Mouse (Mus musculus) forebrain, embryonic 16.5 days (tissue): ENCODE results near the gene Gm6882. TPM values are rescaled to one million over a fixed set of nuclear protein-coding genes. Genes with fewer than 3 reads are reported as not detected.
"Not testable (repeated sequence)": the region's sequence is repeated elsewhere in the genome, so short reads cannot be mapped to it uniquely, and the experiment has no call there.

Source experiments
- ATAC-seq: fragments of 200-750 bp; cut with Nextera tagmentation; 2 replicates; pipeline ENCODE4 v1.8.0; 2017; ENCODE audit warnings: mild to moderate bottlenecking, moderate library complexity
- H3K27ac ChIP-seq: fragments of 300-500 bp; sonication (generic); 2 replicates; pipeline ENCODE4 v1.5.1; 2014; ENCODE audit warnings: low read length, control low read depth
- H3K27me3 ChIP-seq: fragments of 300-500 bp; sonication (generic); replicated peaks from 2 replicates; pipeline ENCODE4 v1.6.1; 2014; ENCODE audit warnings: low read length; ENCODE audit not compliant: control insufficient read depth, insufficient read depth
- H3K36me3 ChIP-seq: fragments of 300-500 bp; sonication (generic); 2 replicates; pipeline ENCODE4 v1.6.1; 2014; ENCODE audit not compliant: control insufficient read depth, insufficient read depth
- H3K4me1 ChIP-seq: fragments of 300-500 bp; sonication (generic); replicated peaks from 2 replicates; pipeline ENCODE4 v1.6.1; 2014; ENCODE audit warnings: low read length; ENCODE audit not compliant: control insufficient read depth, insufficient read depth
- H3K4me2 ChIP-seq: fragments of 300-500 bp; sonication (generic); 2 replicates; pipeline ENCODE4 v1.6.1; 2014; ENCODE audit warnings: mild to moderate bottlenecking, low read length, control low read depth
- H3K4me3 ChIP-seq: fragments of 300-500 bp; sonication (generic); replicated peaks from 2 replicates; pipeline ENCODE4 v1.5.1; 2014; ENCODE audit warnings: mild to moderate bottlenecking, low read length, control low read depth
- H3K9ac ChIP-seq: fragments of 300-500 bp; sonication (generic); replicated peaks from 2 replicates; pipeline ENCODE4 v1.6.1; 2014; ENCODE audit warnings: low read depth, low read length, control low read depth
- H3K9me3 ChIP-seq: fragments of 300-500 bp; sonication (generic); 2 replicates; pipeline ENCODE4 v1.6.1; 2016; ENCODE audit warnings: low read length; ENCODE audit not compliant: control insufficient read depth
- WGBS: fragments of 180-500 bp; shearing (Covaris S2); extraction: QIAGEN DNeasy Blood & Tissue Kit; methylation state at CpG from one replicate; pipeline ENCODE4 v1.1.7; 2014; 5-methylcytosine and 5-hydroxymethylcytosine counted together
- polyA plus RNA-seq: library from polyadenylated mRNA; unstranded; fragments of >200 nt; fragmentation: Nextera tagmentation; extraction: Ambion mirVana; gene quantifications from 2 replicates; pipeline ENCODE4 v1.2.1, GENCODE M21; 2015

The Gm6882 gene
- not detected in 2 replicates for polyA plus RNA-seq

DNA sequence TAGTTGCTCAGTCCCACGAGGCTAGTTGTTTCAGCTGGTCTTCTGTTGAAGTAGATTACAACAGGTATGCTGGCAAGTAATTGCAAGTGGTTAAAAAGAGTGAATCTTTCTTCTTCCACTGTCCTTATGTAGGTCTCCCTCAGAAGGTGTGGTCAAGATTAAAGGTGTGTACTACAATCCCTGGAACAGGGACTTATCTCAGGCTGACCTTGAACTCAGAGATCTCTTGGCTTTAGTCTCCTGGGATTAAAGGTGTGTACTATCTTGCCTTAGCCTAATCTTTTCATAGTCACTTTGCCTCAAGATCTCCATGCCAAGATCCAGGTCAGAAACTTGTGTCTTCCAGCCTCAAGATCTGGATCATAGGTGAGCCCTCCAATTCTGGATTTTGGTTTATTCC is at the start of gene Gm6882:
TSS of gene Gm6882 (minus strand) at position 101 of the 400 bp plus-strand sequence.
- not testable (repeated sequence) for H3K4me1 ChIP-seq, H3K36me3 ChIP-seq, H3K4me2 ChIP-seq, H3K9ac ChIP-seq, H3K9me3 ChIP-seq, ATAC-seq, H3K4me3 ChIP-seq, H3K27me3 ChIP-seq, H3K27ac ChIP-seq
- 34% methylated on average over 1 of the region's 1 CpGs for WGBS

Other genes with a start within 250 kb of the Gm6882 start
- not detected in 2 replicates for gene Gm5157, start 242.3 kb downstream of the Gm6882 start, polyA plus RNA-seq
- not detected in 2 replicates for gene Vmn1r124, start 172.1 kb downstream of the Gm6882 start, polyA plus RNA-seq
- not detected in 2 replicates for gene Vmn1r125, start 160.6 kb downstream of the Gm6882 start, polyA plus RNA-seq
- gene Vmn1r126, start 131.3 kb downstream of the Gm6882 start, polyA plus RNA-seq = not detected in 2 replicates
- not detected in 2 replicates for gene Vmn1r127, start 112.9 kb downstream of the Gm6882 start, polyA plus RNA-seq
- gene Vmn1r128, start 83.4 kb downstream of the Gm6882 start, polyA plus RNA-seq = not detected in 2 replicates
- gene Vmn1r129, start 71.5 kb downstream of the Gm6882 start, polyA plus RNA-seq = not detected in 2 replicates
- not detected in 2 replicates for gene Vmn1r130, start 79.0 kb upstream of the Gm6882 start, polyA plus RNA-seq
- not detected in 2 replicates for gene Vmn1r131, start 113.3 kb upstream of the Gm6882 start, polyA plus RNA-seq
- not detected in 2 replicates for gene Vmn1r132, start 181.3 kb upstream of the Gm6882 start, polyA plus RNA-seq